Mouse (Mus musculus) kidney, adult 2 months (tissue): ENCODE data around the gene Ccdc40.

Experiments used
- CTCF ChIP-seq: fragments of 200-500 bp; conservative IDR thresholded peaks from 2 replicates; pipeline ENCODE4 v1.5.1; 2011; ENCODE audit warnings: low read depth, mild to moderate bottlenecking, control low read depth, low read length, moderate library complexity, mixed read lengths; ENCODE audit not compliant: insufficient read depth, insufficient read length
- POLR2A ChIP-seq: fragments of 200-500 bp; IDR thresholded peaks from one replicate; pipeline ENCODE4 v1.6.1; 2011; ENCODE audit warnings: low read depth, low read length, control low read depth

DNA sequence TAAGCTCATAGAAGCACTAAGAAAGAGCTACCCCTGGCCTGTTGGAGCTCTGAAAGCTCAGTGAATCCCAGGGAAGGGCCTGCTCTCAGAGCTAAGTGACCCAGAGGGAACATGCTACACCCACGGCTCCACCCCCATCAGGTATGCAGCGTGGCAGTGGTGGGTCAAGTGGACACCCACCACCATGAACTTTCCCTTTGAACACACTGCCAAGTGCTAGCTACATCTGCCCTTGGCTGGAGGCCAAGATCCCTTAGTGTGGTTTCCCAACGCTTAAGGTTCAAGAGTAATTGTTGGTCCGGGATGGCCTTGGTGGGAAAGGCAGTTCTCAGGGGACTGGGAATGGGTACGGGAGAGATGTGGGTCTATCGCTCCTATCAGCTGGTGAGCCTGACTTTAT is 40.0 kb upstream of the Ccdc40 start:
- TF ChIP-seq POLR2A (no peak), CTCF (no peak)
